Mouse (Mus musculus): ENCODE results near the gene Vps4b. TPM values are rescaled to one million over a fixed set of nuclear protein-coding genes. Genes with fewer than 3 reads are reported as not detected.

Vps4b gene
- polyA plus RNA-seq, 1 experiment from 2014 or later, result 67.7 TPM

Other genes with a start within 250 kb of the Vps4b start
- gene Bcl2, start 82.5 kb downstream of the Vps4b start, polyA plus RNA-seq (2016; fragmentation: Nextera tagmentation; extraction: Ambion mirVana), result 12.7 and 15.5 TPM in 2 replicates
- 10.6 and 11.8 TPM in 2 replicates for gene Kdsr, start 37.0 kb downstream of the Vps4b start, polyA plus RNA-seq (2016; fragmentation: Nextera tagmentation; extraction: Ambion mirVana)
- gene Serpinb5, start 64.4 kb upstream of the Vps4b start, polyA plus RNA-seq (2016; fragmentation: Nextera tagmentation; extraction: Ambion mirVana), result 0.21 and 0.38 TPM in 2 replicates
- not detected in 2 replicates for gene Serpinb12, start 137.7 kb upstream of the Vps4b start, polyA plus RNA-seq (2016; fragmentation: Nextera tagmentation; extraction: Ambion mirVana)
- not detected in 2 replicates for gene Serpinb13, start 184.3 kb upstream of the Vps4b start, polyA plus RNA-seq (2016; fragmentation: Nextera tagmentation; extraction: Ambion mirVana)

All from hindbrain, embryonic 12.5 days (tissue).